Mouse (Mus musculus): ENCODE measurements around the gene Fgfr2. TPM values are rescaled to one million over a fixed set of nuclear protein-coding genes. Genes with fewer than 3 reads are reported as not detected.

Fgfr2 gene
- polyA plus RNA-seq, 1 experiment: 1.7 TPM

GRCm38 (mm10) chr7:130590845-130591437 is 2532.2 kb downstream of the Fgfr2 start:
- Histone ChIP-seq H3K36me3 (ENCODE audit: control insufficient read depth, insufficient read depth) (no peaks in the 10 kb centered on the region), H3K4me3 (ENCODE audit: insufficient read depth, poor library complexity, severe bottlenecking) (no peak overlapping the region), H3K79me3 (ENCODE audit: low read depth) (no peaks in the 10 kb centered on the region), H3ac (ENCODE audit: control insufficient read depth, insufficient read length, low read depth) (no peak overlapping the region), H3K79me2 (ENCODE audit: control insufficient read depth, insufficient read depth) (no peaks in the 10 kb centered on the region), H3K27me3 (ENCODE audit: control insufficient read depth, insufficient read depth, insufficient read length) (no peaks in the 10 kb centered on the region)
- no peak for TF ChIP-seq MYOD1 (IDR thresholded peaks at IDR 0.05; ENCODE audit: control insufficient read depth, insufficient read length, low read depth)
- no peak for TF ChIP-seq FOSL1 (IDR thresholded peaks at IDR 0.05; ENCODE audit: insufficient read depth, low read length, poor library complexity, severe bottlenecking)
- no peak for TF ChIP-seq USF1 (IDR thresholded peaks at IDR 0.05; ENCODE audit: low read depth)
- no peak for TF ChIP-seq CTCF (IDR thresholded peaks at IDR 0.05; ENCODE audit: control insufficient read depth, insufficient read depth, insufficient read length)
- no peak for TF ChIP-seq MYOG (IDR thresholded peaks at IDR 0.05; ENCODE audit: control insufficient read depth, extremely low read depth, insufficient read length)
- TF ChIP-seq CEBPB (IDR thresholded peaks at IDR 0.05; ENCODE audit: low read depth): no peak
- no peak for TF ChIP-seq MAX (IDR thresholded peaks at IDR 0.05)

- H3K4me3 ChIP-seq (ENCODE audit: insufficient read depth, poor library complexity, severe bottlenecking): no peak overlapping the region
- no peak for TF ChIP-seq FOSL1 (IDR thresholded peaks at IDR 0.05; ENCODE audit: insufficient read depth, low read length, poor library complexity, severe bottlenecking)
- TF ChIP-seq MYOD1 (IDR thresholded peaks at IDR 0.05; ENCODE audit: control insufficient read depth, insufficient read length, low read depth): no peak
- no peak for TF ChIP-seq MYOG (IDR thresholded peaks at IDR 0.05; ENCODE audit: control insufficient read depth, extremely low read depth, insufficient read length)
- TF ChIP-seq USF1 (IDR thresholded peaks at IDR 0.05; ENCODE audit: low read depth): no peak
- TF ChIP-seq CTCF (IDR thresholded peaks at IDR 0.05; ENCODE audit: control insufficient read depth, insufficient read depth, insufficient read length): no peak
- TF ChIP-seq MAX (IDR thresholded peaks at IDR 0.05): no peak
- no peak for TF ChIP-seq CEBPB (IDR thresholded peaks at IDR 0.05; ENCODE audit: low read depth)
- H3K79me2 ChIP-seq (ENCODE audit: control insufficient read depth, insufficient read depth): no peaks in the 10 kb centered on the region
These were observed 2532.9 kb downstream of the Fgfr2 start for GRCm38 (mm10) chr7:130590081-130590828.

GRCm38 (mm10) chr7:130586521-130587072 is 2536.6 kb downstream of the Fgfr2 start:
- H3ac ChIP-seq (ENCODE audit: control insufficient read depth, insufficient read length, low read depth): no peak overlapping the region
- TF ChIP-seq FOSL1 (IDR thresholded peaks at IDR 0.05; ENCODE audit: insufficient read depth, low read length, poor library complexity, severe bottlenecking) (no peak), MAX (IDR thresholded peaks at IDR 0.05) (no peak), CEBPB (IDR thresholded peaks at IDR 0.05; ENCODE audit: low read depth) (no peak), MYOD1 (IDR thresholded peaks at IDR 0.05; ENCODE audit: control insufficient read depth, insufficient read length, low read depth) (no peak), USF1 (IDR thresholded peaks at IDR 0.05; ENCODE audit: low read depth) (no peak), CTCF (IDR thresholded peaks at IDR 0.05; ENCODE audit: control insufficient read depth, insufficient read depth, insufficient read length) (no peak), MYOG (IDR thresholded peaks at IDR 0.05; ENCODE audit: control insufficient read depth, extremely low read depth, insufficient read length) (no peak)
- H3K36me3 ChIP-seq (ENCODE audit: control insufficient read depth, insufficient read depth): no peaks in the 10 kb centered on the region
- H3K79me2 ChIP-seq (ENCODE audit: control insufficient read depth, insufficient read depth): no peaks in the 10 kb centered on the region
- H3K79me3 ChIP-seq (ENCODE audit: low read depth): no peaks in the 10 kb centered on the region
- H3K4me3 ChIP-seq (ENCODE audit: insufficient read depth, poor library complexity, severe bottlenecking): no peak overlapping the region
- no peaks in the 10 kb centered on the region for H3K27me3 ChIP-seq (ENCODE audit: control insufficient read depth, insufficient read depth, insufficient read length)

More at GRCm38 (mm10) chr7:130590081-130590828, 2532.9 kb downstream of the Fgfr2 start:
- Histone ChIP-seq H3K27me3 (ENCODE audit: control insufficient read depth, insufficient read depth, insufficient read length) (no peaks in the 10 kb centered on the region), H3K79me3 (ENCODE audit: low read depth) (no peaks in the 10 kb centered on the region), H3ac (ENCODE audit: control insufficient read depth, insufficient read length, low read depth) (no peak overlapping the region), H3K36me3 (ENCODE audit: control insufficient read depth, insufficient read depth) (no peaks in the 10 kb centered on the region)

GRCm38 (mm10) chr7:130578607-130579006 is 2544.5 kb downstream of the Fgfr2 start:
- H3K4me3 ChIP-seq (ENCODE audit: insufficient read depth, poor library complexity, severe bottlenecking): no peak overlapping the region

GRCm38 (mm10) chr7:130578066-130578465 is 2545.1 kb downstream of the Fgfr2 start:
- TF ChIP-seq FOSL1 (IDR thresholded peaks at IDR 0.05; ENCODE audit: insufficient read depth, low read length, poor library complexity, severe bottlenecking): no peak
- TF ChIP-seq MYOG (IDR thresholded peaks at IDR 0.05; ENCODE audit: control insufficient read depth, extremely low read depth, insufficient read length): no peak
- TF ChIP-seq USF1 (IDR thresholded peaks at IDR 0.05; ENCODE audit: low read depth): no peak
- TF ChIP-seq CTCF (IDR thresholded peaks at IDR 0.05; ENCODE audit: control insufficient read depth, insufficient read depth, insufficient read length): no peak
- TF ChIP-seq MYOD1 (IDR thresholded peaks at IDR 0.05; ENCODE audit: control insufficient read depth, insufficient read length, low read depth): no peak
- no peak for TF ChIP-seq CEBPB (IDR thresholded peaks at IDR 0.05; ENCODE audit: low read depth)
- TF ChIP-seq MAX (IDR thresholded peaks at IDR 0.05): no peak
- H3K27me3 ChIP-seq (ENCODE audit: control insufficient read depth, insufficient read depth, insufficient read length): no peaks in the 10 kb centered on the region
- H3K79me2 ChIP-seq (ENCODE audit: control insufficient read depth, insufficient read depth): no peaks in the 10 kb centered on the region
- no peak overlapping the region for H3ac ChIP-seq (ENCODE audit: control insufficient read depth, insufficient read length, low read depth)
- H3K36me3 ChIP-seq (ENCODE audit: control insufficient read depth, insufficient read depth): no peaks in the 10 kb centered on the region
- no peaks in the 10 kb centered on the region for H3K79me3 ChIP-seq (ENCODE audit: low read depth)
- no peak overlapping the region for H3K4me3 ChIP-seq (ENCODE audit: insufficient read depth, poor library complexity, severe bottlenecking)

More at GRCm38 (mm10) chr7:130578607-130579006, 2544.5 kb downstream of the Fgfr2 start:
- no peaks in the 10 kb centered on the region for H3K27me3 ChIP-seq (ENCODE audit: control insufficient read depth, insufficient read depth, insufficient read length)
- TF ChIP-seq MYOD1 (IDR thresholded peaks at IDR 0.05; ENCODE audit: control insufficient read depth, insufficient read length, low read depth): no peak
- no peak for TF ChIP-seq CEBPB (IDR thresholded peaks at IDR 0.05; ENCODE audit: low read depth)
- TF ChIP-seq MYOG (IDR thresholded peaks at IDR 0.05; ENCODE audit: control insufficient read depth, extremely low read depth, insufficient read length): no peak
- no peak for TF ChIP-seq USF1 (IDR thresholded peaks at IDR 0.05; ENCODE audit: low read depth)
- no peaks in the 10 kb centered on the region for H3K36me3 ChIP-seq (ENCODE audit: control insufficient read depth, insufficient read depth)
- H3K79me2 ChIP-seq (ENCODE audit: control insufficient read depth, insufficient read depth): no peaks in the 10 kb centered on the region
- H3K79me3 ChIP-seq (ENCODE audit: low read depth): no peaks in the 10 kb centered on the region
- no peak overlapping the region for H3ac ChIP-seq (ENCODE audit: control insufficient read depth, insufficient read length, low read depth)
